Comparison of ENCODE assay signal across 9 mouse cellular contexts in the genomic region with DNA sequence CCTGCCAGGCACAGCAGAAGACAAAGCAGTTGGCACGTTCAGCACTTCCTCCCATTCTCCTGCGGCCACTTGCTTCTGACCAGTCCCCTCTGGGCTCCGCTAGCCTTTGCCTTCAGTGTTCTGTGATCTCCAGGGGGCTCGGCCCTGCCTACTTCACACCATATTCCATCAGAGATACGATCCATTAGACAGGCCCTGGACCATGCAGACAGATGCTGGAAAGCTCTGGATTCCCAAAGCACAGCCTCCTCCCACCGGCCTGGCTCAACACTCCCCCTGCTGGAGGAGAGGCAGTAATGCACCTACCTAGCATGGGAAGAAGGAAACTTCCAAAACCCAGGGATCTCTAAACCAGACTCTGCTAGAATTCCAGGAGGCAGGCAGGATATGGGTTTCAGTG. TPM values are rescaled to one million over a fixed set of nuclear protein-coding genes. Genes with fewer than 3 reads are reported as not detected.
DNase-seq lines count a peak whose midpoint lies in the region; ATAC-seq lines count a peak whose summit lies in the region.
"Had no signal": no experiment of that assay in that cellular context is flagged by ENCODE, and none has a peak within 500 bp of the region (broad histone marks: within the 10 kb centered on the region; RNA-seq: fewer than 3 reads in every experiment).

No protein-coding gene starts in this region.

- peak; percentile 53 to 57 for DNase-seq in layer of hippocampus, postnatal 10 days (ENCODE audit: low spot score in 2 of 2)
- DNase-seq in layer of hippocampus, postnatal 25 days (ENCODE audit: extremely low spot score in 1 of 2, low spot score in 1 of 2), result no peak
- DNase-seq in MN1 (ENCODE audit: low spot score), result peak; percentile 79
- DNase-seq in cerebellum, adult 9-10 months, result peak; percentile 62
- no peak for DNase-seq in left cerebral cortex, adult 9 months (ENCODE audit: low spot score in 2 of 2)

- H3K9ac ChIP-seq in limb, embryonic 13.5 days, result no peak overlapping the region
- H3K9ac ChIP-seq in neural tube, embryonic 12.5 days, result no peak overlapping the region
- H3K9ac ChIP-seq: lung, embryonic 15.5 days had no signal

- WGBS in limb, embryonic 13.5 days, result 32% methylated on average over 6 of the region's 6 CpGs
- 27% methylated on average over 6 of the region's 6 CpGs for WGBS in neural tube, embryonic 12.5 days

- no peak overlapping the region for H3K27ac ChIP-seq in limb, embryonic 13.5 days
- H3K27ac ChIP-seq in neural tube, embryonic 12.5 days, result no peak overlapping the region
- H3K27ac ChIP-seq: lung, embryonic 15.5 days had no signal

- no peaks in the 10 kb centered on the region for H3K9me3 ChIP-seq in limb, embryonic 13.5 days
- no peaks in the 10 kb centered on the region for H3K9me3 ChIP-seq in neural tube, embryonic 12.5 days
- H3K9me3 ChIP-seq: lung, embryonic 15.5 days had no signal

- H3K36me3 ChIP-seq in limb, embryonic 13.5 days, result no peaks in the 10 kb centered on the region
- no peaks in the 10 kb centered on the region for H3K36me3 ChIP-seq in neural tube, embryonic 12.5 days
- H3K36me3 ChIP-seq: lung, embryonic 15.5 days had no signal

- ATAC-seq in granulocyte monocyte progenitor cell, adult 5-6 weeks (replicated peaks; ENCODE audit: poor library complexity, severe bottlenecking), result peak; percentile 76
- peak; percentile 15; the same call in 1 of the 2 replicates for ATAC-seq in limb, embryonic 13.5 days (ENCODE audit: low FRiP score, low read depth)
- ATAC-seq in neural tube, embryonic 12.5 days (ENCODE audit: low FRiP score, low read depth), result peak; percentile 80

- H3K4me2 ChIP-seq in limb, embryonic 13.5 days (replicated peaks), result no peak overlapping the region
- no peak overlapping the region for H3K4me2 ChIP-seq in neural tube, embryonic 12.5 days (replicated peaks)
- H3K4me2 ChIP-seq: lung, embryonic 15.5 days had no signal

- H3K4me1 ChIP-seq in limb, embryonic 13.5 days, result 0 out of 2 replicates have a peak, but pooled peaks cover 2% of the 10 kb centered on the region
- H3K4me1 ChIP-seq in neural tube, embryonic 12.5 days, result no peaks in the 10 kb centered on the region
- H3K4me1 ChIP-seq: lung, embryonic 15.5 days had no signal

- peaks cover 10% of the 10 kb centered on the region; the same call in 1 of the 2 replicates for H3K27me3 ChIP-seq in limb, embryonic 13.5 days
- 0 out of 2 replicates have a peak, but pooled peaks cover 4% of the 10 kb centered on the region for H3K27me3 ChIP-seq in neural tube, embryonic 12.5 days (replicated peaks)
- H3K27me3 ChIP-seq: lung, embryonic 15.5 days had no signal

- H3K4me3 ChIP-seq in limb, embryonic 13.5 days, result no peak overlapping the region
- H3K4me3 ChIP-seq in neural tube, embryonic 12.5 days, result no peak overlapping the region
- H3K4me3 ChIP-seq: lung, embryonic 15.5 days had no signal

RNA-seq across cellular contexts. Expression of gene Kcnc4, which starts 12.8 kb away (rescaled TPM):
- total RNA-seq in layer of hippocampus, postnatal 10 days (2021), result 10 to 100 TPM; 33.9 to 37.5 TPM
- 10 to 100 TPM; 49.5 to 52.4 TPM for total RNA-seq in layer of hippocampus, postnatal 25 days (2021)
- not detected in 2 replicates for total RNA-seq in granulocyte monocyte progenitor cell, adult 5-6 weeks (2014; fragmentation: Nextera tagmentation)
- total RNA-seq in granulocyte monocyte progenitor cell, adult 5-6 weeks (2017), result not detected in 2 replicates
- polyA plus RNA-seq in limb, embryonic 13.5 days (2015; fragmentation: Nextera tagmentation; extraction: Ambion mirVana), result 0.18 and 0.36 TPM in 2 replicates
- polyA plus RNA-seq in neural tube, embryonic 12.5 days (2016; fragmentation: Nextera tagmentation; extraction: Ambion mirVana), result 0.45 and 0.71 TPM in 2 replicates

RNA-seq across cellular contexts. Expression of gene Slc6a17, which starts 45.6 kb away (rescaled TPM):
- 100 to 1,000 TPM; 197 to 222 TPM for total RNA-seq in layer of hippocampus, postnatal 10 days (2021)
- total RNA-seq in layer of hippocampus, postnatal 25 days (2021), result 100 to 1,000 TPM; 288 to 297 TPM
- total RNA-seq in granulocyte monocyte progenitor cell, adult 5-6 weeks (2014; fragmentation: Nextera tagmentation), result not detected in 2 replicates
- not detected in 2 replicates for total RNA-seq in granulocyte monocyte progenitor cell, adult 5-6 weeks (2017)
- polyA plus RNA-seq in limb, embryonic 13.5 days (2015; fragmentation: Nextera tagmentation; extraction: Ambion mirVana), result 5.3 and 5.9 TPM in 2 replicates
- 3.3 and 5.2 TPM in 2 replicates for polyA plus RNA-seq in neural tube, embryonic 12.5 days (2016; fragmentation: Nextera tagmentation; extraction: Ambion mirVana)

Comparison
In these comparisons a context has a peak if more than half of its experiments do, and no peak if none do; other contexts are left out.
1. DNase-seq: peak in layer of hippocampus, postnatal 10 days (2 of 2), MN1 (single experiment) and cerebellum, adult 9-10 months (single experiment); none in layer of hippocampus, postnatal 25 days (0 of 2) and left cerebral cortex, adult 9 months (0 of 2).
2. ATAC-seq: peak in every context shown above with its lines; median percentile 80 in neural tube, embryonic 12.5 days; 76 in granulocyte monocyte progenitor cell, adult 5-6 weeks; 15 in limb, embryonic 13.5 days.
3. RNA of gene Kcnc4, which starts 12.8 kb away (total RNA-seq): 49.5 to 52.4 TPM in layer of hippocampus, postnatal 25 days and 33.9 to 37.5 TPM in layer of hippocampus, postnatal 10 days; not detected in granulocyte monocyte progenitor cell, adult 5-6 weeks; every median in the first group is over 10 times any median in the second.
4. RNA of gene Slc6a17, which starts 45.6 kb away (total RNA-seq): 288 to 297 TPM in layer of hippocampus, postnatal 25 days and 197 to 222 TPM in layer of hippocampus, postnatal 10 days; not detected in granulocyte monocyte progenitor cell, adult 5-6 weeks; every median in the first group is over 100 times any median in the second.